Mouse (Mus musculus): ENCODE data around the gene Lmo2. TPM values are rescaled to one million over a fixed set of nuclear protein-coding genes. Genes with fewer than 3 reads are reported as not detected.

Gene Lmo2
- 18.5 and 20.8 TPM in 2 replicates for polyA plus RNA-seq (2012; rRNA removed)

DNA sequence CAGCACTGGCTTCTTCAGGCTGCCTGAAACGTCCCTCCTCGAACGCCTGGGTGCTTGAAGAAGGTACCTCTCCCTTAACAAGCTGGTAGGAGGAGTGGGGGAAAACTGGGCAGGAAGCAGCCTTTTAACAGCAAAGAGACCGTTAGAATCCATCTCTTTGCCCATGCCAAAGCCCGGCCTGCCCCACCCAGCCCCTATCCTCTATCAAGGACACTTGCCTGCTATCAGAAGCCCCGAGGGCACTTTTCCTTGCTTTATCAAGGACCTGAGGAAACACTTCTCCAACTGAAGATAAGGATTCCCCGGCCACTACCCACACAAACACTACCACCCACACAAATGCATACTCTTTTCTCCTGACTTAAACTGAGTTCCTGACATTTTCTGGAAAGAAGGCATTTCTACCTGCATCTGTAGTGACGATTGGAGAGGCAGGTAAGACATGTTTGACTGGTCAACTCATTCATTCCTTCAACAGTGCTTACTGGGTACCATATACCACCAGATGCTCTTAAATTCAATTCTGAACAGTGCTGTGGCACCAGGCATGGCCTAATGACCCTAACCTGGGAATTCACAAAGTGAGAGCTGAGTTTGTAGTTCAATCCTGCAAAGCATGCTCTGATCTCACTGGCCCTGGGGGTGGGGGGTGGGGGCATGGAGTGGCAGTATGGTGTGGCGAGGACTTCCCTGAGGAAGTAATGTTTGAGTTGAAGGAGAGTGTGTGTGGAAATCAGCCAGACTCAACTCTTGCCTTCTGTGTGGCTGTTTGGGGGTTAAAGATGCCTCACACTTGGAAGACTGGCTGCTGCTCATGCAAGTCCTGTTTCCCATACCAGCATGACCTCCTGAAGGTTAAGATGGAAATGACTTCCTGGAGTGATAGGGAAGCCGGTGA, at the start of gene Lmo2:
Gene Lmo2, plus strand, starts transcription at position 338 of the 898 bp plus-strand sequence.
- no peak for TF ChIP-seq POLR2A (IDR thresholded peaks at IDR 0.05; ENCODE audit: low read depth, low read length)
- TF ChIP-seq CTCF (conservative IDR thresholded peaks at IDR 0.05; ENCODE audit: insufficient read depth, insufficient read length, low read depth, low read length): no peak
- Histone ChIP-seq H3K27me3 (replicated peaks; ENCODE audit: control insufficient read depth, insufficient read depth, low read length) (no peaks in the 10 kb centered on the region), H3K36me3 (ENCODE audit: control insufficient read depth, insufficient read depth, low read length) (no peaks in the 10 kb centered on the region), H3K4me3 (ENCODE audit: insufficient read depth, low read depth, low read length) (no peak within 1 kb of the TSS), H3K27ac (ENCODE audit: insufficient read depth, low read depth, low read length) (no peak within 1 kb of the TSS), H3K4me1 (ENCODE audit: control insufficient read depth, insufficient read depth, low read length) (no peaks in the 10 kb centered on the region)
- WGBS: 71% methylated on average over 10 of the region's 10 CpGs
- no peak for DNase-seq

GRCm38 (mm10) chr2:103910601-103911000, 47.2 kb upstream of the Lmo2 start:
- Histone ChIP-seq H3K36me3 (ENCODE audit: control insufficient read depth, insufficient read depth, low read length) (no peaks in the 10 kb centered on the region), H3K27me3 (replicated peaks; ENCODE audit: control insufficient read depth, insufficient read depth, low read length) (no peaks in the 10 kb centered on the region), H3K27ac (ENCODE audit: insufficient read depth, low read depth, low read length) (no peak overlapping the region), H3K4me3 (ENCODE audit: insufficient read depth, low read depth, low read length) (no peak overlapping the region), H3K4me1 (ENCODE audit: control insufficient read depth, insufficient read depth, low read length) (no peaks in the 10 kb centered on the region)
- DNase-seq: no peak
- no peak for TF ChIP-seq POLR2A (IDR thresholded peaks at IDR 0.05; ENCODE audit: low read depth, low read length)
- TF ChIP-seq CTCF (conservative IDR thresholded peaks at IDR 0.05; ENCODE audit: insufficient read depth, insufficient read length, low read depth, low read length): no peak
- 79% methylated on average over 5 of the region's 5 CpGs for WGBS

DNA sequence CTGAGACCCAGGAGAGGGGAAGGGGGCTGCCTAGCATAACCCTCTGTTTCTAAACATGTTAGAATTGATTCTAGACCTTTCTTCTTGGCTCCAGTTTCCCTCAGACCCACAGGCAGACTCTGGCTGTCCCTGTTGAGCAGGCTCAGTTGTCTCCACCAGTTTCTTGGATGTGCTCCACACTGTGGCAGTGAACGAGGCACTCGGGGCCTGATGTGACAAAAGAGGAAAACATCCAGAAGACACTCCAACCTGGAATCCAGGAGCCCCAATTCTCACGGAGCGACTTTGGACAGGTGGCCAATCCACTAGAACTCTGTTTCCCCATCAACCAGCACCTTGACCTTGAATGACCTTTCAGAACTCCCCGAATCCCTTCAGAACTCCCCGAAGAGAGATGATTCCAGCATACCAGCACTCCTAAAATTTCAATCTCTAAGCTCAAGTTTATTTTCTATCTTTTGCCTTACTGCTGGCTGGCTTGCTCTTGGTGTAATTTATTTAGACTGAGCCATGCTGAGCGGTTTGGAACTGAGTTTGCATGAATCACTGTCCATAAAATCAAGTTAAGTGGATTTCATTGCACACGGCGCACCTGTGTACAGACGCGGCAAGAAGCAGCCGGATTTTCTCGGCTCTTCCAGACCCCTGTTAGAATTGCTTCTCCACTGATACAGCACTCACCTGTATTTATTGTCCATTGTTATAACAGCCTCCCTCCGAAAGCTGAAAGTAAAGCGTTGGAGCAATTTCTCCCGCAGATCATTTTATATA, 45.1 kb upstream of the Lmo2 start:
- TF ChIP-seq POLR2A (IDR thresholded peaks at IDR 0.05; ENCODE audit: low read depth, low read length): no peak
- no peak for TF ChIP-seq CTCF (conservative IDR thresholded peaks at IDR 0.05; ENCODE audit: insufficient read depth, insufficient read length, low read depth, low read length)
- no peak overlapping the region for H3K4me3 ChIP-seq (ENCODE audit: insufficient read depth, low read depth, low read length)
- no peak overlapping the region for H3K27ac ChIP-seq (ENCODE audit: insufficient read depth, low read depth, low read length)
- H3K4me1 ChIP-seq (ENCODE audit: control insufficient read depth, insufficient read depth, low read length): no peaks in the 10 kb centered on the region
- DNase-seq: no peak
- H3K27me3 ChIP-seq (replicated peaks; ENCODE audit: control insufficient read depth, insufficient read depth, low read length): no peaks in the 10 kb centered on the region
- WGBS: 79% methylated on average over 16 of the region's 16 CpGs
- H3K36me3 ChIP-seq (ENCODE audit: control insufficient read depth, insufficient read depth, low read length): no peaks in the 10 kb centered on the region

GRCm38 (mm10) chr2:103913252-103913650, 44.5 kb upstream of the Lmo2 start:
- WGBS: 77% methylated on average over 6 of the region's 6 CpGs
- H3K27ac ChIP-seq (ENCODE audit: insufficient read depth, low read depth, low read length): no peak overlapping the region
- H3K36me3 ChIP-seq (ENCODE audit: control insufficient read depth, insufficient read depth, low read length): no peaks in the 10 kb centered on the region
- no peaks in the 10 kb centered on the region for H3K4me1 ChIP-seq (ENCODE audit: control insufficient read depth, insufficient read depth, low read length)
- H3K27me3 ChIP-seq (replicated peaks; ENCODE audit: control insufficient read depth, insufficient read depth, low read length): no peaks in the 10 kb centered on the region
- no peak for DNase-seq
- no peak for TF ChIP-seq CTCF (conservative IDR thresholded peaks at IDR 0.05; ENCODE audit: insufficient read depth, insufficient read length, low read depth, low read length)
- TF ChIP-seq POLR2A (IDR thresholded peaks at IDR 0.05; ENCODE audit: low read depth, low read length): no peak
- no peak overlapping the region for H3K4me3 ChIP-seq (ENCODE audit: insufficient read depth, low read depth, low read length)

- H3K36me3 ChIP-seq (ENCODE audit: control insufficient read depth, insufficient read depth, low read length): no peaks in the 10 kb centered on the region
- DNase-seq: no peak
- H3K27me3 ChIP-seq (replicated peaks; ENCODE audit: control insufficient read depth, insufficient read depth, low read length): no peaks in the 10 kb centered on the region
- H3K4me3 ChIP-seq (ENCODE audit: insufficient read depth, low read depth, low read length): no peak overlapping the region
- H3K4me1 ChIP-seq (ENCODE audit: control insufficient read depth, insufficient read depth, low read length): no peaks in the 10 kb centered on the region
- WGBS: 97% methylated on average over 5 of the region's 5 CpGs
- no peak overlapping the region for H3K27ac ChIP-seq (ENCODE audit: insufficient read depth, low read depth, low read length)
- TF ChIP-seq CTCF (conservative IDR thresholded peaks at IDR 0.05; ENCODE audit: insufficient read depth, insufficient read length, low read depth, low read length) (no peak), POLR2A (IDR thresholded peaks at IDR 0.05; ENCODE audit: low read depth, low read length) (no peak)
These were observed 41.7 kb upstream of the Lmo2 start for GRCm38 (mm10) chr2:103916069-103916468.

DNA sequence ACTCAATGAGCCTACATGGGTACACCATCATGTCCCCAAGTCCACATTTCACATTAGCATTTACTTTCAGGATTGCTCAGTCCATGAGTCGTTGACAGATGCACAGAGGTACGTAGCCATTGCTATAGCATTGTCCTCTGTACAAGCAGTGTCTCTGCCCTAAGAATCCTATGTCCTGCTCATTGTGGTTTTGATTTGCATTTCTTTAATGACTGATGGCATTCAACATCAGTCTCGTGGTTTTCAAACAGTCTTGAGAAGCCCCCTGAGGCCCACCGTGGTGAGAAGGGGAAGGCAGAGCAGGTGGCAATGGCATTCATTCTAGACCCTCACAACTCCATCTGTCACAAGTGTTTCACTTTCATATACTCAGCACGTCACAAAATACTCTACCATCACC, 40.4 kb upstream of the Lmo2 start:
- 95% methylated on average over 5 of the region's 5 CpGs for WGBS
- Histone ChIP-seq H3K27ac (ENCODE audit: insufficient read depth, low read depth, low read length) (no peak overlapping the region), H3K4me3 (ENCODE audit: insufficient read depth, low read depth, low read length) (no peak overlapping the region), H3K27me3 (replicated peaks; ENCODE audit: control insufficient read depth, insufficient read depth, low read length) (no peaks in the 10 kb centered on the region), H3K4me1 (ENCODE audit: control insufficient read depth, insufficient read depth, low read length) (no peaks in the 10 kb centered on the region), H3K36me3 (ENCODE audit: control insufficient read depth, insufficient read depth, low read length) (no peaks in the 10 kb centered on the region)
- no peak for DNase-seq
- TF ChIP-seq CTCF (conservative IDR thresholded peaks at IDR 0.05; ENCODE audit: insufficient read depth, insufficient read length, low read depth, low read length): no peak
- no peak for TF ChIP-seq POLR2A (IDR thresholded peaks at IDR 0.05; ENCODE audit: low read depth, low read length)

- TF ChIP-seq POLR2A (IDR thresholded peaks at IDR 0.05; ENCODE audit: low read depth, low read length) (no peak), CTCF (conservative IDR thresholded peaks at IDR 0.05; ENCODE audit: insufficient read depth, insufficient read length, low read depth, low read length) (no peak)
- Histone ChIP-seq H3K4me3 (ENCODE audit: insufficient read depth, low read depth, low read length) (no peak overlapping the region), H3K4me1 (ENCODE audit: control insufficient read depth, insufficient read depth, low read length) (no peaks in the 10 kb centered on the region), H3K36me3 (ENCODE audit: control insufficient read depth, insufficient read depth, low read length) (no peaks in the 10 kb centered on the region), H3K27ac (ENCODE audit: insufficient read depth, low read depth, low read length) (no peak overlapping the region), H3K27me3 (replicated peaks; ENCODE audit: control insufficient read depth, insufficient read depth, low read length) (no peaks in the 10 kb centered on the region)
- WGBS: 87% methylated on average over 2 of the region's 2 CpGs
- DNase-seq: no peak
These were observed 39.4 kb upstream of the Lmo2 start for GRCm38 (mm10) chr2:103918375-103918774.

Data from kidney, adult 2 months (tissue).